Mouse (Mus musculus) stomach, postnatal 0 days (tissue): ENCODE results near the gene Nmt1. TPM values are rescaled to one million over a fixed set of nuclear protein-coding genes. Genes with fewer than 3 reads are reported as not detected.
A peak's percentile ranks its signal among the peaks of the same experiment; 100 is the strongest.

Experiments
- ATAC-seq: fragments of 200-750 bp; cut with Nextera tagmentation; 2 replicates; pipeline ENCODE4 v1.8.0; 2017; ENCODE audit not compliant: low FRiP score, low TSS enrichment
- DNase-seq: peaks from one replicate; pipeline ENCODE4 v3.0.0-alpha.2; 2016; ENCODE audit warnings: low spot score
- H3K27ac ChIP-seq: fragments of 300-500 bp; sonication (generic); replicated peaks from 2 replicates; pipeline ENCODE4 v1.5.1; 2014; ENCODE audit warnings: mild to moderate bottlenecking, control low read depth
- H3K27me3 ChIP-seq: fragments of 300-500 bp; sonication (generic); 2 replicates; pipeline ENCODE4 v1.6.1; 2014; ENCODE audit warnings: low read length; ENCODE audit not compliant: control insufficient read depth, insufficient read depth
- H3K36me3 ChIP-seq: fragments of 300-500 bp; sonication (generic); 2 replicates; pipeline ENCODE4 v1.6.1; 2014; ENCODE audit warnings: low read length, mixed read lengths; ENCODE audit not compliant: control insufficient read depth, insufficient read depth
- H3K4me1 ChIP-seq: fragments of 300-500 bp; sonication (generic); replicated peaks from 2 replicates; pipeline ENCODE4 v1.6.1; 2014; ENCODE audit warnings: antibody characterized with exemption; ENCODE audit not compliant: control insufficient read depth, insufficient read depth
- H3K4me2 ChIP-seq: fragments of 300-500 bp; sonication (generic); replicated peaks from 2 replicates; pipeline ENCODE4 v1.6.1; 2014; ENCODE audit warnings: low read depth, mild to moderate bottlenecking, control low read depth, moderate library complexity
- H3K4me3 ChIP-seq: fragments of 300-500 bp; sonication (generic); 2 replicates; pipeline ENCODE4 v1.5.1; 2014; ENCODE audit warnings: low read depth, low read length, control low read depth
- H3K9ac ChIP-seq: fragments of 300-500 bp; sonication (generic); 2 replicates; pipeline ENCODE4 v1.6.1; 2014; ENCODE audit warnings: mild to moderate bottlenecking, low read length, control low read depth, mixed read lengths
- H3K9me3 ChIP-seq: fragments of 300-500 bp; sonication (generic); 2 replicates; pipeline ENCODE4 v1.6.1; 2016; ENCODE audit warnings: low read length; ENCODE audit not compliant: control insufficient read depth
- CTCF ChIP-seq: IDR thresholded peaks from 2 replicates; pipeline ENCODE4 v1.5.1; 2016; ENCODE audit warnings: antibody characterized with exemption, low read depth, mild to moderate bottlenecking, moderate library complexity
- EP300 ChIP-seq: optimal IDR thresholded peaks from 2 replicates; pipeline ENCODE3; 2016; ENCODE audit warnings: antibody characterized with exemption
- WGBS: fragments of 180-500 bp; shearing (Covaris S2); extraction: QIAGEN DNeasy Blood & Tissue Kit; methylation state at CpG from one replicate; pipeline ENCODE4 v1.1.7; 2014; 5-methylcytosine and 5-hydroxymethylcytosine counted together
- polyA plus RNA-seq: library from polyadenylated mRNA; unstranded; fragments of >200 nt; fragmentation: Nextera tagmentation; extraction: Ambion mirVana; gene quantifications from 2 replicates; pipeline ENCODE4 v1.2.1, GENCODE M21; 2015

Gene Nmt1
- polyA plus RNA-seq, 1 experiment from 2014 or later = 52.3 TPM

- H3K4me1 ChIP-seq = peaks cover 7% of the 10 kb centered on the region; the same call in 1 of the 2 replicates
- H3K9ac ChIP-seq = no peak overlapping the region
- H3K27ac ChIP-seq = no peak overlapping the region
- no peak for ATAC-seq
- DNase-seq = no peak
- no peak overlapping the region for H3K4me3 ChIP-seq
- TF ChIP-seq CTCF (peak; percentile 25), EP300 (no peak)
- no peaks in the 10 kb centered on the region for H3K36me3 ChIP-seq
- no peak overlapping the region for H3K4me2 ChIP-seq
- H3K9me3 ChIP-seq = no peaks in the 10 kb centered on the region
- no peaks in the 10 kb centered on the region for H3K27me3 ChIP-seq
- 81% methylated on average over 3 of the region's 3 CpGs for WGBS
Measured at GRCm38 (mm10) chr11:103023974-103024373, 4.0 kb upstream of the Nmt1 start.

DNA sequence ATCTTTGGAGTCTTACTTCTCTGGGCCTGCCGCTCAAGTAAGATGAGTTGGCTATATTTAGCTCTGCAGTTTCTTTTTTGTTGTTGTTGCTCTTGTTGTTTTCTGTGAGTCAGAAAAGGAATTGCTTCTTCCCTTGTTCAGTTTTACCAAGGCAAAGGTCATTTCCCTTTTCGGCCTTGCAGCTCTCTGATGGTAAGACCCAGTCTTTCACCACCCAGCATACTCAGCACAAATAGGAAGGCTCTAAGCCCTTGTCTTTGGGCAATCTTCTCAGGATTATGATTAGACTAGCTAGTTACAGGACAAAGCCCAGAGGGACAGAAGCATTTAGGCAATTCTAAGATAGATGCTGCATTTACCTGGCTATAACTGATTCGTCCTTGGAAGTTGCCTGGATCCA, 1.1 kb upstream of the Nmt1 start:
- Histone ChIP-seq H3K27ac (no peak overlapping the region), H3K27me3 (no peaks in the 10 kb centered on the region), H3K9ac (no peak overlapping the region), H3K36me3 (no peaks in the 10 kb centered on the region), H3K4me1 (peaks cover 11% of the 10 kb centered on the region), H3K4me2 (no peak overlapping the region), H3K4me3 (no peak overlapping the region), H3K9me3 (no peaks in the 10 kb centered on the region)
- no peak for ATAC-seq
- no peak for DNase-seq
- TF ChIP-seq EP300 (no peak), CTCF (no peak)
- WGBS = 86% methylated on average over 3 of the region's 3 CpGs

DNA sequence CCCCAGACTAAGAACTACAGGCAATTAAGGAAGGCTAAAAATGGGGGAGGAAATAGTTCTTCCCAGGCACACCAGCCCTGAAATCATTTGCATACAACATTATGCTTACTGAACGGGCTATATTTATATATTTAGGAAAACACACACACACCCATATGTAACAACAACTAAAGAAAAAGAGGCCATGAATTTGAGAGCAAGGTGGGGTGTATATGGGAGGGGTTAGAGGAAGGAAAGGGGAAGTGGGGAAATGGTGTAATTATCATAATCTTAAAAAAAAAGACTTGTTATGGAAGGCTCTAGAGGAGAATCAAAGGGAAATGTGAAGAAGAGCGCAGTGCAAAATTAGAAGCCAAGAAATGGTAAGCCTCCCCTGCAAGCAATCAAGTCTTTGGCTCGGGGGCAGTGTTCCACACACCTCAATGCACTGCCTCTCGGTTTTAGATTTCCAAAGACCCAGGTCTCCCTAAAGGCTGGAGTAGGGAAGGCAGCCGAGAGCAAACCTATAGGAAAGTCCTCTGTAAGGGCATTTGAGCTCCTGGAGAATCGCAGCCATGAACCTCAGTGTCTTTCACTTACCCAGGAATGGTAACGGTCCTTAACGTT, 317 bp upstream of the Nmt1 start:
- no peak for TF ChIP-seq EP300
- no peak for TF ChIP-seq CTCF
- ATAC-seq (no peak; the same call in 1 of the 2 replicates), DNase-seq (no peak)
- 12% methylated on average over 8 of the region's 8 CpGs for WGBS
- Histone ChIP-seq H3K4me3 (peak overlapping the region; percentile 69), H3K27ac (peak overlapping the region; percentile 72), H3K4me2 (peak overlapping the region; percentile 67), H3K9me3 (no peaks in the 10 kb centered on the region), H3K4me1 (peaks cover 11% of the 10 kb centered on the region), H3K9ac (peak overlapping the region; percentile 66), H3K36me3 (no peaks in the 10 kb centered on the region), H3K27me3 (no peaks in the 10 kb centered on the region)

DNA sequence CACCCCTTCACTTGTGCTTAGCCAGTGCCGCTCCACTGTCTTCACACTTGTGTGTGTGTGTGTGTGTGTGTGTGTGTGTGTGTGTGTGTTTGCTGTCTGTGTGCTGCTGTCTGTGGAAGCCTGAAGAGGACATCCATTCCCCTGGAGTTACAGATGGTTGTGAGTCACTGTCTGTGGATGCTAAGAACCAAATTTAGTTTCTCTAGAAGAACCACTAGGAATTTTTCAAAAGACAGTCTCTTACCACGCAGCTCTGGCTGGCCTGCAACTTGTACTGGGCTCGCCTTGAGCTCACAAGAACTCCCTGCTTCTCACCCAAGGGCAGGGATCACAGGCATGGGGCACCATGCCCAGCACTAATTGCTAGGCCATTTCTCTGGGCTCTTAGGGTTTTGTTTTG, 5.0 kb downstream of the Nmt1 start:
- Histone ChIP-seq H3K36me3 (no peaks in the 10 kb centered on the region), H3K9ac (no peak overlapping the region), H3K4me1 (peaks cover 3% of the 10 kb centered on the region; the same call in 1 of the 2 replicates), H3K9me3 (no peaks in the 10 kb centered on the region), H3K4me3 (no peak overlapping the region), H3K4me2 (no peak overlapping the region), H3K27me3 (no peaks in the 10 kb centered on the region), H3K27ac (no peak overlapping the region)
- WGBS = 83% methylated on average over 3 of the region's 3 CpGs
- TF ChIP-seq EP300 (no peak), CTCF (no peak)
- ATAC-seq (no peak), DNase-seq (no peak)

DNA sequence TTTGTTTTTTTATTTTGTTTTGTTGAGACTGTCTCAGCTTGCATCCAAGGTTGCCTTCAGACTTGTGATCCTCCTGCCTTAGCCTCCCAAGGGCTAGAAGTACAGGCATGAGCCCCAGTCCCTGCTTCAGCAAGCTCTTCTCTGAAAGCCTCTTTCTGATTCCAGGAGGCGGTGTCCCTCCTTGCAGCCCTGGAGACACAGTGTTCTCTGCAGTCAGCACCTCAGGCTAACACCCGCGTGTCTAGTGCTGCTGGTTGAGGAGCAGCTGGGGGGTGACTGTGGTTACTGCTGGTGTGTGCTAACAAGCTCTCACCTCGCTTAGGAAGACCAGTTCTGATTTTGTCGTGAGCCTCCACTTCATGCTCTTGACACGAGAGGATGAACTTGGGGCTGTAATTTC, 7.0 kb downstream of the Nmt1 start:
- no peak for TF ChIP-seq CTCF
- TF ChIP-seq EP300 = no peak
- Histone ChIP-seq H3K9me3 (no peaks in the 10 kb centered on the region), H3K4me1 (no peaks in the 10 kb centered on the region), H3K36me3 (no peaks in the 10 kb centered on the region), H3K4me3 (no peak overlapping the region), H3K27ac (no peak overlapping the region), H3K27me3 (no peaks in the 10 kb centered on the region), H3K4me2 (no peak overlapping the region), H3K9ac (no peak overlapping the region)
- 80% methylated on average over 6 of the region's 6 CpGs for WGBS
- DNase-seq (no peak), ATAC-seq (no peak)

GRCm38 (mm10) chr11:103036881-103037465, 9.0 kb downstream of the Nmt1 start:
- Histone ChIP-seq H3K4me2 (no peak overlapping the region), H3K9me3 (no peaks in the 10 kb centered on the region), H3K9ac (no peak overlapping the region), H3K4me1 (no peaks in the 10 kb centered on the region), H3K27ac (no peak overlapping the region), H3K4me3 (no peak overlapping the region), H3K27me3 (no peaks in the 10 kb centered on the region), H3K36me3 (no peaks in the 10 kb centered on the region)
- no peak for ATAC-seq
- TF ChIP-seq EP300 = no peak
- no peak for TF ChIP-seq CTCF
- no peak for DNase-seq
- WGBS = 78% methylated on average over 8 of the region's 8 CpGs
